Mouse (Mus musculus) adrenal gland, adult 8-10 months (tissue): ENCODE measurements at regions not wholly inside any gene's neighbourhood (a gene's known extent, or its start where the extent isn't known, plus 50 kb on each side); places are given as distances from the start of the nearest gene placed in this dataset.

ENCODE experiments used
- DNase-seq: peaks from one replicate; pipeline ENCODE4 v3.0.0; 2022

- DNase-seq = peak; percentile 8
These were observed 61.1 kb upstream of the Xpa start for GRCm38 (mm10) chr4:46257061-46257795.

DNA sequence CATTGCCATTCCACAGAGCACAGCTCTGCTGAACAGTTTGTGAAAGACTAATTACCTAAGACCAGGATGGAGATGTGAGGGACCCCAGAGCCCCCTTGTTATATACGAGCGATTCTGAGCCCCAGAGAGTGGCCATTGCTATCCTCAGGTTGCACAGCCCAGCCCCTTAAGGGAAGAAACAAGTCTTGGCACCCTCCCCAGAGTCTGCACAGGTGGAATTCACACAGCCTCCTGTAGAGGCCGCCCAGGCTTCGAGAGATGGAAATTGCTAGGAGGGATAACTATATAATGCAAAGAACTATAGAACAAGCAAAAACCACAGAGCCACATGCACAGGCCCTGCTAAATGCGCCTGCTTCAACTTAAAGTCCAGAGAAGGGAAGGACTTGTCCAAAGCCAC lies 62.7 kb upstream of the Xpa start:
- DNase-seq = no peak

- DNase-seq = no peak
These were observed 72.6 kb upstream of the Xpa start for GRCm38 (mm10) chr4:46268564-46269247.

DNA sequence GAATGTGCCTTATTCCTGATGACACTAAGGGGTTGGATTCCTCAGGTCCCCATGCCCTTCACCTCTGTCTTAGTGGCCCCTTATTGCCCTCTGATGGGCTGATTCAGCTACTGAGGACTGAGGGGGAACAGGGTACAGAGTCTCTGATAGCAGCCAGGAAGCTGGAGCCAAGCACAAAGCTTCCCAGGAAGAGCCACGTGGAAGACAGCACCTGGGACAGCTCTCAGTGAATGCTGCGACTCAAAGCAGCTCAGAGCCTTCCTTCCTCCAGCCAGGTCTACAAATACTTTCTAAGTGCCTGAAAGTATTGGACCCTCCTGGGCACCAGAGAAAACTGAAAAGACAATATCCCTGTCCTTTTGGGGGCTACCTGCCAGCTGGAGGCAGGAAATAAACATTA lies 72.3 kb upstream of the Foxe1 start:
- no peak for DNase-seq

DNA sequence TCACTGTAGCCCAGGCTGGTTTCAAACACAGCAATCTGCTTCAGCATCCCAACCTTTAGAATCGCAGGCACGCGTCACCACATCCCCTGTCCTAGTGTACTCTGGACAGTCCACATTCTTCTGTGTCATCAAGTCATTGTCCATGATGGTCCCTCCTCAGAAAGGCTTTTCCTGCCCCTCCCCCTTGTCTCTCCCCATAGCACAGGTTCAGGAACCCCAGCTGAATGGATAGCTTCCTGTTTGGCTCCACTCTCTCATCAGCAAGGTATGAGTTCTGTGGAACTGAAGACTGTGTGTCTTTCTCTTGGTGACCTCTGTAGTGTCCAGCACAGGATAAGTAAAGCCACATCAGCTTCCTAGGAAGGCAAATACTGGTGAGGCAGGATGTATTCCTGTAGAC lies 67.6 kb upstream of the Foxe1 start:
- DNase-seq = peak; percentile 7

DNA sequence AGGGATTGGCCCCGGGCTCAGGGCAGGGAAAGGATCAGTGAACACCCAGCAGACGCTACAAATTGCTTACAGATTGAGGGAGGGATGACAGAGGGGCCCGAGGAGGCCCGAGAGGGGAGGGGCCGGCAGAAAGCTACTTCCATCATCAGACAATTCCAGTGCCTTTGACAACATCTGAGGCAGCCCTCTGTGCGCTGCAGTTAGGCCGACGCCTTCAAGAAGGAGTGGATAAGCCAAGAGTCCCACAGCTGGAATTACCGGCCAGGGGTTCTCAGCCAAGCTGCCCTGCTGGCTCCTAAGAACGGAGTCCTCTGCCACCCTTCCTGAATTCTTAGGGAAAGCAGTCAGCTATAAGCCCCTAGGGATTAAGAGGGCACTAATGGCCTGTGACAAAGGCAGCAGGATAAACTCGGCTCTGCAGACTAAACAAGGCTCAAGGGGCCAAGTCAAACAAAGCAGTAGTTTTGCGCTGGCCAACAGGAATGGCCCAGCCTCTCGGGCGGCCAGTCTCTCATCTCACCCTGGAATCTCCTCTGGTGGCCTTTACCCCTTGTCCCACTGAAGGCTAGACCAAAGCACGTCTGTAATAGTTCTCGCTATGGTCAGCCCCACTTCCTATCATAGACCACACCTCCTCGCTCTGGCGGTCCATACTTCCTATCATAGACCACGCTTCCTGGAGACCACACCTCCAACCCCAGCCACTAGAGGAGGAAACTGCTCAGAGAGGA lies 66.4 kb upstream of the Foxe1 start:
- peak; percentile 14 for DNase-seq

- no peak for DNase-seq
These were observed 56.5 kb upstream of the Foxe1 start for GRCm38 (mm10) chr4:46286955-46287354.

DNA sequence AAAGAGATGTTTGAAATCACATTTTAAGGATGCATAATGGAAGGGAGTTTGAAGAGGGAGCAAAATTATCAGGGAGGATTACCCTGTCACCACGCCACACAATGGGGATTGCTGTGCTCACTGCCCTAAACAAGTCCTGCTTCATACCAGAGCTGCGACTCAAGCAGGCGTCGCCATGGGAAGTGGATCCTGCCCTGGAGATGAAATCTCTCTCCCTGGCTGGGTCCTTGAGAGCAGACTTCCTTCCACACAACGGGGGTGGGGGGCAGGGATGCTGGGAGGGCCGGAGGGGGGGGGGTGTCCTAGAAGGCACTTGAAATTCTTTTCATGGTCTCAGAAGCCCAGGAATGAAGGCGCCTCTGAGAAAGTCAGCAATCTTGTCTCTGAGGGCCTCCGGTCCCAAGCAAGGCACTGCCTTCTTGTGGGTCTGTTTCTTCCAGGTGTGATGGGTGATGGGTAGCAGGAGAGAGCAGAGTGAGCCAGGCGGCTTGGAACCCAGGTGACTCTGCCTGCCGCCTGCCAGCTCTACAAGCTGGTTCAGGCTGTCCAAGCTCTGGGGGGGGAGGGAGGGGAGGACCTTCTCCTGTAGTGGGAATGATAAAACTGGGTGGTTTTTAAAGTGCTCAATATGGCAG lies 51.7 kb upstream of the Foxe1 start:
- no peak for DNase-seq
